Mouse (Mus musculus): ENCODE measurements around the gene Mcat. TPM values are rescaled to one million over a fixed set of nuclear protein-coding genes. Genes with fewer than 3 reads are reported as not detected.

Gene Mcat
- polyA plus RNA-seq (2014; fragmentation: Nextera tagmentation; extraction: Ambion mirVana) = 40.3 and 42.5 TPM in 2 replicates

GRCm38 (mm10) chr15:83563327-83563856 lies at the start of gene Mcat, which contains the start of gene Tspo:
Gene Mcat, minus strand, starts transcription at chr15:83563787.
Gene Tspo, plus strand, starts transcription at chr15:83563592.
- WGBS = under 1% methylated on average over 28 of the region's 28 CpGs
- Histone ChIP-seq H3K4me1 (ENCODE audit: control insufficient read depth, insufficient read depth, low read length) (peaks cover 4% of the 10 kb centered on the region), H3K4me3 (ENCODE audit: low read depth, low read length) (peak within 1 kb of the TSS; percentile 39), H3K36me3 (replicated peaks; ENCODE audit: control insufficient read depth, insufficient read depth, low read depth, low read length) (no peaks in the 10 kb centered on the region), H3K9me3 (replicated peaks; ENCODE audit: control insufficient read depth, low read length) (no peaks in the 10 kb centered on the region), H3K27ac (replicated peaks; ENCODE audit: low read depth, low read length) (no peak within 1 kb of the TSS), H3K9ac (replicated peaks; ENCODE audit: low read length) (peak within 1 kb of the TSS; percentile 62), H3K27me3 (ENCODE audit: control insufficient read depth, insufficient read depth, low read length) (no peaks in the 10 kb centered on the region), H3K4me2 (ENCODE audit: low read depth, low read length) (peak within 1 kb of the TSS; percentile 78)
- no peak for ATAC-seq (replicated peaks; ENCODE audit: insufficient number of reproducible peaks, low FRiP score, low TSS enrichment, low read depth)
- no peak for DNase-seq (ENCODE audit: low spot score)

GRCm38 (mm10) chr15:83607115-83607802 lies 43.7 kb upstream of the Mcat start:
- Histone ChIP-seq H3K9me3 (replicated peaks; ENCODE audit: control insufficient read depth, low read length) (no peaks in the 10 kb centered on the region), H3K4me2 (ENCODE audit: low read depth, low read length) (no peak overlapping the region), H3K4me3 (ENCODE audit: low read depth, low read length) (no peak overlapping the region), H3K36me3 (replicated peaks; ENCODE audit: control insufficient read depth, insufficient read depth, low read depth, low read length) (no peaks in the 10 kb centered on the region; the same call in 1 of the 2 replicates), H3K27me3 (ENCODE audit: control insufficient read depth, insufficient read depth, low read length) (no peaks in the 10 kb centered on the region), H3K4me1 (ENCODE audit: control insufficient read depth, insufficient read depth, low read length) (no peaks in the 10 kb centered on the region), H3K27ac (replicated peaks; ENCODE audit: low read depth, low read length) (no peak overlapping the region), H3K9ac (replicated peaks; ENCODE audit: low read length) (no peak overlapping the region)
- peak; percentile 77 for DNase-seq (ENCODE audit: low spot score)
- ATAC-seq (replicated peaks; ENCODE audit: insufficient number of reproducible peaks, low FRiP score, low TSS enrichment, low read depth) = no peak; the same call in 1 of the 2 replicates
- WGBS = 48% methylated on average over 15 of the region's 15 CpGs

- Histone ChIP-seq H3K9ac (replicated peaks; ENCODE audit: low read length) (no peak overlapping the region), H3K4me2 (ENCODE audit: low read depth, low read length) (no peak overlapping the region), H3K4me1 (ENCODE audit: control insufficient read depth, insufficient read depth, low read length) (no peaks in the 10 kb centered on the region), H3K36me3 (replicated peaks; ENCODE audit: control insufficient read depth, insufficient read depth, low read depth, low read length) (no peaks in the 10 kb centered on the region; the same call in 1 of the 2 replicates), H3K9me3 (replicated peaks; ENCODE audit: control insufficient read depth, low read length) (no peaks in the 10 kb centered on the region), H3K4me3 (ENCODE audit: low read depth, low read length) (no peak overlapping the region), H3K27ac (replicated peaks; ENCODE audit: low read depth, low read length) (no peak overlapping the region), H3K27me3 (ENCODE audit: control insufficient read depth, insufficient read depth, low read length) (no peaks in the 10 kb centered on the region)
- 88% methylated on average over 8 of the region's 8 CpGs for WGBS
- ATAC-seq (replicated peaks; ENCODE audit: insufficient number of reproducible peaks, low FRiP score, low TSS enrichment, low read depth) (no peak), DNase-seq (ENCODE audit: low spot score) (no peak)
Observed at GRCm38 (mm10) chr15:83606700-83607099, 43.1 kb upstream of the Mcat start.

GRCm38 (mm10) chr15:83606216-83606615 lies 42.6 kb upstream of the Mcat start:
- no peak overlapping the region for H3K4me2 ChIP-seq (ENCODE audit: low read depth, low read length)
- H3K36me3 ChIP-seq (replicated peaks; ENCODE audit: control insufficient read depth, insufficient read depth, low read depth, low read length) = no peaks in the 10 kb centered on the region; the same call in 1 of the 2 replicates
- WGBS = 91% methylated on average over 11 of the region's 11 CpGs
- no peaks in the 10 kb centered on the region for H3K4me1 ChIP-seq (ENCODE audit: control insufficient read depth, insufficient read depth, low read length)
- no peak overlapping the region for H3K9ac ChIP-seq (replicated peaks; ENCODE audit: low read length)
- H3K4me3 ChIP-seq (ENCODE audit: low read depth, low read length) = no peak overlapping the region
- ATAC-seq (replicated peaks; ENCODE audit: insufficient number of reproducible peaks, low FRiP score, low TSS enrichment, low read depth) (no peak), DNase-seq (ENCODE audit: low spot score) (no peak)
- no peak overlapping the region for H3K27ac ChIP-seq (replicated peaks; ENCODE audit: low read depth, low read length)
- H3K27me3 ChIP-seq (ENCODE audit: control insufficient read depth, insufficient read depth, low read length) = no peaks in the 10 kb centered on the region
- no peaks in the 10 kb centered on the region for H3K9me3 ChIP-seq (replicated peaks; ENCODE audit: control insufficient read depth, low read length)

GRCm38 (mm10) chr15:83603426-83603825 lies 39.8 kb upstream of the Mcat start:
- Histone ChIP-seq H3K27me3 (ENCODE audit: control insufficient read depth, insufficient read depth, low read length) (no peaks in the 10 kb centered on the region), H3K9ac (replicated peaks; ENCODE audit: low read length) (no peak overlapping the region), H3K36me3 (replicated peaks; ENCODE audit: control insufficient read depth, insufficient read depth, low read depth, low read length) (no peaks in the 10 kb centered on the region; the same call in 1 of the 2 replicates), H3K4me2 (ENCODE audit: low read depth, low read length) (no peak overlapping the region), H3K4me1 (ENCODE audit: control insufficient read depth, insufficient read depth, low read length) (no peaks in the 10 kb centered on the region), H3K4me3 (ENCODE audit: low read depth, low read length) (no peak overlapping the region), H3K9me3 (replicated peaks; ENCODE audit: control insufficient read depth, low read length) (no peaks in the 10 kb centered on the region), H3K27ac (replicated peaks; ENCODE audit: low read depth, low read length) (no peak overlapping the region)
- ATAC-seq (replicated peaks; ENCODE audit: insufficient number of reproducible peaks, low FRiP score, low TSS enrichment, low read depth) = no peak
- no peak for DNase-seq (ENCODE audit: low spot score)
- WGBS = 95% methylated on average over 7 of the region's 7 CpGs

- H3K36me3 ChIP-seq (replicated peaks; ENCODE audit: control insufficient read depth, insufficient read depth, low read depth, low read length) = no peaks in the 10 kb centered on the region; the same call in 1 of the 2 replicates
- no peak overlapping the region for H3K9ac ChIP-seq (replicated peaks; ENCODE audit: low read length)
- DNase-seq (ENCODE audit: low spot score) (no peak), ATAC-seq (replicated peaks; ENCODE audit: insufficient number of reproducible peaks, low FRiP score, low TSS enrichment, low read depth) (no peak)
- no peaks in the 10 kb centered on the region for H3K4me1 ChIP-seq (ENCODE audit: control insufficient read depth, insufficient read depth, low read length)
- no peaks in the 10 kb centered on the region for H3K27me3 ChIP-seq (ENCODE audit: control insufficient read depth, insufficient read depth, low read length)
- H3K27ac ChIP-seq (replicated peaks; ENCODE audit: low read depth, low read length) = no peak overlapping the region
- H3K9me3 ChIP-seq (replicated peaks; ENCODE audit: control insufficient read depth, low read length) = no peaks in the 10 kb centered on the region
- H3K4me3 ChIP-seq (ENCODE audit: low read depth, low read length) = no peak overlapping the region
- 84% methylated on average over 1 of the region's 1 CpGs for WGBS
- H3K4me2 ChIP-seq (ENCODE audit: low read depth, low read length) = no peak overlapping the region
Observed at GRCm38 (mm10) chr15:83603046-83603396, 39.4 kb upstream of the Mcat start.

GRCm38 (mm10) chr15:83602372-83603045 lies 38.9 kb upstream of the Mcat start:
- H3K36me3 ChIP-seq (replicated peaks; ENCODE audit: control insufficient read depth, insufficient read depth, low read depth, low read length) = no peaks in the 10 kb centered on the region; the same call in 1 of the 2 replicates
- no peaks in the 10 kb centered on the region for H3K9me3 ChIP-seq (replicated peaks; ENCODE audit: control insufficient read depth, low read length)
- no peak overlapping the region for H3K4me2 ChIP-seq (ENCODE audit: low read depth, low read length)
- DNase-seq (ENCODE audit: low spot score) (no peak), ATAC-seq (replicated peaks; ENCODE audit: insufficient number of reproducible peaks, low FRiP score, low TSS enrichment, low read depth) (no peak; the same call in 1 of the 2 replicates)
- H3K27ac ChIP-seq (replicated peaks; ENCODE audit: low read depth, low read length) = no peak overlapping the region
- no peak overlapping the region for H3K9ac ChIP-seq (replicated peaks; ENCODE audit: low read length)
- H3K27me3 ChIP-seq (ENCODE audit: control insufficient read depth, insufficient read depth, low read length) = no peaks in the 10 kb centered on the region
- no peak overlapping the region for H3K4me3 ChIP-seq (ENCODE audit: low read depth, low read length)
- 78% methylated on average over 13 of the region's 13 CpGs for WGBS
- H3K4me1 ChIP-seq (ENCODE audit: control insufficient read depth, insufficient read depth, low read length) = no peaks in the 10 kb centered on the region

- ATAC-seq (replicated peaks; ENCODE audit: insufficient number of reproducible peaks, low FRiP score, low TSS enrichment, low read depth) (no peak), DNase-seq (ENCODE audit: low spot score) (no peak)
- H3K9ac ChIP-seq (replicated peaks; ENCODE audit: low read length) = no peak overlapping the region
- H3K36me3 ChIP-seq (replicated peaks; ENCODE audit: control insufficient read depth, insufficient read depth, low read depth, low read length) = no peaks in the 10 kb centered on the region
- no peaks in the 10 kb centered on the region for H3K9me3 ChIP-seq (replicated peaks; ENCODE audit: control insufficient read depth, low read length)
- no peak overlapping the region for H3K4me2 ChIP-seq (ENCODE audit: low read depth, low read length)
- no peaks in the 10 kb centered on the region for H3K4me1 ChIP-seq (ENCODE audit: control insufficient read depth, insufficient read depth, low read length)
- WGBS = 58% methylated on average over 4 of the region's 4 CpGs
- H3K27me3 ChIP-seq (ENCODE audit: control insufficient read depth, insufficient read depth, low read length) = no peaks in the 10 kb centered on the region
- H3K27ac ChIP-seq (replicated peaks; ENCODE audit: low read depth, low read length) = no peak overlapping the region
- no peak overlapping the region for H3K4me3 ChIP-seq (ENCODE audit: low read depth, low read length)
Observed at GRCm38 (mm10) chr15:83601185-83601584, 37.6 kb upstream of the Mcat start.

Data from embryonic facial prominence, embryonic 11.5 days (tissue).